Mouse (Mus musculus) hindbrain, embryonic 11.5 days (tissue): ENCODE results near the gene Zfp346. TPM values are rescaled to one million over a fixed set of nuclear protein-coding genes. Genes with fewer than 3 reads are reported as not detected.
A peak's percentile ranks its signal among the peaks of the same experiment; 100 is the strongest.

Experiments used
- ATAC-seq: fragments of 200-750 bp; cut with Nextera tagmentation; 2 replicates; pipeline ENCODE4 v1.8.0; 2017; ENCODE audit warnings: mild to moderate bottlenecking, moderate TSS enrichment, moderate library complexity; ENCODE audit not compliant: low FRiP score
- DNase-seq: peaks from one replicate; pipeline ENCODE4 v3.0.0-alpha.2; 2015; ENCODE audit warnings: low spot score
- H3K27ac ChIP-seq: fragments of 300-500 bp; sonication (generic); 2 replicates; pipeline ENCODE4 v1.5.1; 2014; ENCODE audit warnings: mild to moderate bottlenecking, low read depth, low read length
- H3K27me3 ChIP-seq: fragments of 300-500 bp; sonication (generic); 2 replicates; pipeline ENCODE4 v1.6.1; 2014; ENCODE audit warnings: mild to moderate bottlenecking, low read length, moderate library complexity, mixed read lengths; ENCODE audit not compliant: control insufficient read depth, insufficient read depth
- H3K36me3 ChIP-seq: fragments of 300-500 bp; sonication (generic); 2 replicates; pipeline ENCODE4 v1.6.1; 2014; ENCODE audit warnings: mild to moderate bottlenecking, low read length, moderate library complexity, mixed read lengths; ENCODE audit not compliant: control insufficient read depth, insufficient read depth
- H3K4me1 ChIP-seq: fragments of 300-500 bp; sonication (generic); replicated peaks from 2 replicates; pipeline ENCODE4 v1.6.1; 2014; ENCODE audit warnings: low read length, mixed read lengths; ENCODE audit not compliant: control insufficient read depth, insufficient read depth
- H3K4me2 ChIP-seq: fragments of 300-500 bp; sonication (generic); replicated peaks from 2 replicates; pipeline ENCODE4 v1.6.1; 2014; ENCODE audit warnings: mild to moderate bottlenecking, low read depth, low read length
- H3K4me3 ChIP-seq: fragments of 300-500 bp; sonication (generic); 2 replicates; pipeline ENCODE4 v1.5.1; 2014; ENCODE audit warnings: low read depth, low read length
- H3K9ac ChIP-seq: fragments of 300-500 bp; sonication (generic); 2 replicates; pipeline ENCODE4 v1.6.1; 2014; ENCODE audit warnings: low read depth, low read length
- H3K9me3 ChIP-seq: fragments of 300-500 bp; sonication (generic); 2 replicates; pipeline ENCODE4 v1.6.1; 2016; ENCODE audit warnings: low read length; ENCODE audit not compliant: control insufficient read depth
- WGBS: fragments of 180-500 bp; shearing (Covaris S2); extraction: QIAGEN DNeasy Blood & Tissue Kit; methylation state at CpG from one replicate; pipeline ENCODE4 v1.1.7; 2014; 5-methylcytosine and 5-hydroxymethylcytosine counted together
- polyA plus RNA-seq: library from polyadenylated mRNA; unstranded; fragments of >200 nt; fragmentation: Nextera tagmentation; extraction: Ambion mirVana; gene quantifications from 2 replicates; pipeline ENCODE4 v1.2.1, GENCODE M21; 2014

Gene Zfp346
- polyA plus RNA-seq, 1 experiment from 2014 or later: 25.2 TPM

- H3K4me3 ChIP-seq: no peak overlapping the region
- no peak overlapping the region for H3K4me2 ChIP-seq
- H3K9me3 ChIP-seq: no peaks in the 10 kb centered on the region
- H3K9ac ChIP-seq: no peak overlapping the region
- no peaks in the 10 kb centered on the region for H3K27me3 ChIP-seq
- H3K36me3 ChIP-seq: no peaks in the 10 kb centered on the region
- ATAC-seq (no peak), DNase-seq (no peak)
- WGBS: 88% methylated on average over 6 of the region's 6 CpGs
- no peak overlapping the region for H3K27ac ChIP-seq
- H3K4me1 ChIP-seq: peaks cover 12% of the 10 kb centered on the region
Observed at GRCm38 (mm10) chr13:55176265-55176664, 71.2 kb downstream of the Zfp346 start.

DNA sequence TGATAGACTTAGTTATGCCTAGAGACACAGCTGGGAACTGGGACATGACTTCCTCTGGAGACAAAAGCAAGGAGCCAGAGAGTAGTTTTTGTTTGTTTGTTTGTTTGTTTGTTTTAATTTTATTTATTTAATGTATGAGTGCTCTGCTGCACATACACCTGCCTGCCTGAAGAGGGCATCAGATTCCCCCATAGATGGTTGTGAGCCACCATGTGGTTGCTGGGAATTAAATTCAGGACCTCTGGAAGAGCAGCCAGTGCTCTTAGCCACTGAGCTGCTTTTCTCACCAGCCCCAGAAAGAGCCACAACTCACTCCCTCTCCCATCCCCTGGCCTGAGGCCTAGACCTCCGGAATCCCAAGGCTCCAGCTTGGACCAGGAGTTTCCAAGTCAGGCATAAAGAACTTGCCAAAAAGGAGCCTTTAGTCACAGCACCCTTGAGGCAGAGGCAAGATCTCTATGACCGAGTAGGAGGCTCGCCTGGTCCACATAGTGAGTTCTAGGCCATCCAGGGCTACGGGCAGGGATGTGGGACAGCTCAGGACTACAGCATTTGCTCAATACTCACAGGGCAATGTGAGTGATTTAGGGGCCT lies 72.9 kb downstream of the Zfp346 start:
- Histone ChIP-seq H3K4me1 (no peaks in the 10 kb centered on the region; the same call in 1 of the 2 replicates), H3K27ac (no peak overlapping the region), H3K9ac (no peak overlapping the region), H3K27me3 (no peaks in the 10 kb centered on the region), H3K9me3 (no peaks in the 10 kb centered on the region), H3K36me3 (no peaks in the 10 kb centered on the region), H3K4me2 (no peak overlapping the region), H3K4me3 (no peak overlapping the region)
- no peak for DNase-seq
- 69% methylated on average over 4 of the region's 4 CpGs for WGBS
- ATAC-seq: no peak

DNA sequence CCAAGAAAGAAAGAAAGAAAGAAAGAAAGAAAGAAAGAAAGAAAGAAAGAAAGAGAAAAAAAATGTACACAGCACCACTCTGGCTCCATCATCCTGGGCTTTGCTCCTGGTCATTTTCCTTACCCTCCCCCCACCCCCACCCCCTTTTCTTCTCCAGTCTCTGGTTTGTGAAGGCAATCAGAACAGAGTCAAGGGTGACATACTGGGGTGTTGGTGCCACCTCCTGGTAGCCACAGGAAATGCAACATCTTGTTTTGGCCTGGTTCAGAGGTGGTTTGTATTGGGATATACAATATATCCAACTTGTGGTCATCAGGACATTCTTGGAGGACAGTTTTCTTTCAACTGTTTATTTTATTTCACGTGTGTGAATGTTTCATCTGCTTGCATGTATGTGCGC lies 73.4 kb downstream of the Zfp346 start:
- Histone ChIP-seq H3K27me3 (no peaks in the 10 kb centered on the region), H3K9ac (no peak overlapping the region), H3K36me3 (no peaks in the 10 kb centered on the region), H3K9me3 (no peaks in the 10 kb centered on the region), H3K27ac (no peak overlapping the region), H3K4me2 (no peak overlapping the region), H3K4me3 (no peak overlapping the region), H3K4me1 (no peaks in the 10 kb centered on the region; the same call in 1 of the 2 replicates)
- peak; percentile 12; the same call in 1 of the 2 replicates for ATAC-seq
- 33% methylated on average over 2 of the region's 2 CpGs for WGBS
- peak; percentile 86 for DNase-seq

DNA sequence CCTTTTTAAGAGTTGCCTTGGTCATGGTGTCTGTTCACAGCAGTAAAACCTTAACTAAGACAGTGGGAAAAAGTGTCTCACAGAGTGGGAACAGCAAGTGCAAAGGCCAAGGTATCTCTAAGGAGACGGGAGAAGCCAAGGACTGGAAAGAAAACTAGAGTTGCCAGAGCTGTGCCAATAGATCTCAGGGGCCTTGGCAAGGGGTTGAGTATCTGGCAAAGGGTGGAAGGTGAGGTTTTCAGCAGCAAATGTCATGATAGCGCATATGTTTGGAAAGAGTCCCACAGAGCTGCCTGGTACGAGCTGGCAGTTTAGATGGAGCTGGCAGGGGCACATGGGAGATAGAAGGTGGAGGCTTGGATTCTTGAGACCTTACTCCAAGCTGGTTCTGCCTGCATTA lies 74.5 kb downstream of the Zfp346 start:
- Histone ChIP-seq H3K27me3 (no peaks in the 10 kb centered on the region), H3K27ac (no peak overlapping the region), H3K9me3 (no peaks in the 10 kb centered on the region), H3K4me1 (no peaks in the 10 kb centered on the region; the same call in 1 of the 2 replicates), H3K9ac (no peak overlapping the region), H3K4me3 (no peak overlapping the region), H3K4me2 (no peak overlapping the region), H3K36me3 (no peaks in the 10 kb centered on the region)
- DNase-seq (no peak), ATAC-seq (no peak)
- 92% methylated on average over 3 of the region's 3 CpGs for WGBS

DNA sequence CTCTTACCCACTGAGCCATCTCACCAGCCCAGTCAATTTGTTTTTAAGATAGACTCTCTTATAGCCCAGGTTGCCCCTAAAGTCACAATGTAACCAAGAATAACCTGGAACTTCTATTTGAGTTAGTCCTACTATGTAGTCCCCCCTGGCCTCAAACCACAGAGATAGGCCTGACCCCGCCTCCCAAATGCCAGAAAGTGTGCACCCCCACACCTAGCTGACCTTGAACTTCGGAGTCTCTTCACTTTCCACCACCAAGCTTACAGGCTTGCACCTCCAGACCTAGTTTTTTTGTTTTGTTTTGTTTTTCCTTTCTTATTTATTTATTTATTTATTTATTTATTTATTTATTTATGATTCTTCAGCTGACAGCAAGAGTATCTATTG lies 76.7 kb downstream of the Zfp346 start:
- H3K36me3 ChIP-seq: no peaks in the 10 kb centered on the region
- no peaks in the 10 kb centered on the region; the same call in 1 of the 2 replicates for H3K4me1 ChIP-seq
- H3K4me3 ChIP-seq: peak overlapping the region; percentile 19; the same call in 1 of the 2 replicates
- H3K27me3 ChIP-seq: no peaks in the 10 kb centered on the region
- 82% methylated on average over 2 of the region's 2 CpGs for WGBS
- DNase-seq: no peak
- no peak overlapping the region for H3K4me2 ChIP-seq
- no peak overlapping the region for H3K27ac ChIP-seq
- no peak for ATAC-seq
- no peak overlapping the region for H3K9ac ChIP-seq
- H3K9me3 ChIP-seq: no peaks in the 10 kb centered on the region

- peak overlapping the region; percentile 19; the same call in 1 of the 2 replicates for H3K4me3 ChIP-seq
- 6% methylated on average over 23 of the region's 23 CpGs for WGBS
- H3K27ac ChIP-seq: 0 out of 2 replicates have a peak overlapping the region, but pooled peaks have one; percentile 14
- no peaks in the 10 kb centered on the region; the same call in 1 of the 2 replicates for H3K4me1 ChIP-seq
- peak overlapping the region; percentile 40 for H3K9ac ChIP-seq
- no peaks in the 10 kb centered on the region for H3K27me3 ChIP-seq
- DNase-seq (peak; percentile 75), ATAC-seq (peak; percentile 71)
- no peaks in the 10 kb centered on the region for H3K9me3 ChIP-seq
- H3K36me3 ChIP-seq: no peaks in the 10 kb centered on the region
- peak overlapping the region; percentile 33 for H3K4me2 ChIP-seq
Observed at GRCm38 (mm10) chr13:55182173-55182894, 77.2 kb downstream of the Zfp346 start.

- Histone ChIP-seq H3K36me3 (no peaks in the 10 kb centered on the region), H3K9ac (no peak overlapping the region), H3K27me3 (no peaks in the 10 kb centered on the region), H3K27ac (no peak overlapping the region), H3K4me1 (no peaks in the 10 kb centered on the region; the same call in 1 of the 2 replicates), H3K4me2 (no peak overlapping the region), H3K4me3 (no peak overlapping the region), H3K9me3 (no peaks in the 10 kb centered on the region)
- WGBS: 89% methylated on average over 6 of the region's 6 CpGs
- no peak for DNase-seq
- ATAC-seq: no peak
Observed at GRCm38 (mm10) chr13:55183382-55183781, 78.3 kb downstream of the Zfp346 start.
